Mouse (Mus musculus) intestine, embryonic 14.5 days (tissue): ENCODE data around the gene Klf13. TPM values are rescaled to one million over a fixed set of nuclear protein-coding genes. Genes with fewer than 3 reads are reported as not detected.
A peak's percentile ranks its signal among the peaks of the same experiment; 100 is the strongest.

Experiments used
- ATAC-seq: fragments of 200-750 bp; cut with Nextera tagmentation; replicated peaks from 2 replicates; pipeline ENCODE4 v1.8.0; 2017; ENCODE audit warnings: low read depth, moderate number of reproducible peaks, moderate TSS enrichment, moderate library complexity; ENCODE audit not compliant: low FRiP score, low TSS enrichment
- DNase-seq: peaks from one replicate; pipeline ENCODE4 v3.0.0-alpha.2; 2018; ENCODE audit warnings: low spot score
- H3K27ac ChIP-seq: fragments of 300-500 bp; sonication (generic); 2 replicates; pipeline ENCODE4 v1.5.1; 2014; ENCODE audit warnings: low read depth, mild to moderate bottlenecking, control low read depth
- H3K27me3 ChIP-seq: fragments of 300-500 bp; sonication (generic); replicated peaks from 2 replicates; pipeline ENCODE4 v1.6.1; 2014; ENCODE audit warnings: low read length, control low read depth; ENCODE audit not compliant: control insufficient read depth, insufficient read depth
- H3K36me3 ChIP-seq: fragments of 300-500 bp; sonication (generic); 2 replicates; pipeline ENCODE4 v1.6.1; 2014; ENCODE audit warnings: low read length, control low read depth; ENCODE audit not compliant: control insufficient read depth, insufficient read depth
- H3K4me1 ChIP-seq: fragments of 300-500 bp; sonication (generic); replicated peaks from 2 replicates; pipeline ENCODE4 v1.6.1; 2014; ENCODE audit warnings: low read length, control low read depth, mixed read lengths; ENCODE audit not compliant: control insufficient read depth, insufficient read depth
- H3K4me2 ChIP-seq: fragments of 300-500 bp; sonication (generic); 2 replicates; pipeline ENCODE4 v1.6.1; 2014; ENCODE audit warnings: low read length
- H3K4me3 ChIP-seq: fragments of 300-500 bp; sonication (generic); 2 replicates; pipeline ENCODE4 v1.5.1; 2014; ENCODE audit warnings: low read depth, low read length, control low read depth, mixed read lengths
- H3K9ac ChIP-seq: fragments of 300-500 bp; sonication (generic); 2 replicates; pipeline ENCODE4 v1.6.1; 2014; ENCODE audit warnings: mild to moderate bottlenecking, low read length
- H3K9me3 ChIP-seq: fragments of 300-500 bp; sonication (generic); 2 replicates; pipeline ENCODE4 v1.6.1; 2016; ENCODE audit warnings: low read length, control low read depth; ENCODE audit not compliant: control insufficient read depth
- WGBS: fragments of 180-500 bp; shearing (Covaris S2); extraction: QIAGEN DNeasy Blood & Tissue Kit; methylation state at CpG from one replicate; pipeline ENCODE4 v1.1.7; 2014; 5-methylcytosine and 5-hydroxymethylcytosine counted together
- polyA plus RNA-seq: library from polyadenylated mRNA; unstranded; fragments of >200 nt; fragmentation: Nextera tagmentation; extraction: Ambion mirVana; gene quantifications from 2 replicates; pipeline ENCODE4 v1.2.1, GENCODE M21; 2014

Gene Klf13
- polyA plus RNA-seq, 1 experiment from 2014 or later = 32.1 TPM

- WGBS = 91% methylated on average over 5 of the region's 5 CpGs
Observed at GRCm38 (mm10) chr7:63940321-63940720, 1.6 kb upstream of the Klf13 start.

DNA sequence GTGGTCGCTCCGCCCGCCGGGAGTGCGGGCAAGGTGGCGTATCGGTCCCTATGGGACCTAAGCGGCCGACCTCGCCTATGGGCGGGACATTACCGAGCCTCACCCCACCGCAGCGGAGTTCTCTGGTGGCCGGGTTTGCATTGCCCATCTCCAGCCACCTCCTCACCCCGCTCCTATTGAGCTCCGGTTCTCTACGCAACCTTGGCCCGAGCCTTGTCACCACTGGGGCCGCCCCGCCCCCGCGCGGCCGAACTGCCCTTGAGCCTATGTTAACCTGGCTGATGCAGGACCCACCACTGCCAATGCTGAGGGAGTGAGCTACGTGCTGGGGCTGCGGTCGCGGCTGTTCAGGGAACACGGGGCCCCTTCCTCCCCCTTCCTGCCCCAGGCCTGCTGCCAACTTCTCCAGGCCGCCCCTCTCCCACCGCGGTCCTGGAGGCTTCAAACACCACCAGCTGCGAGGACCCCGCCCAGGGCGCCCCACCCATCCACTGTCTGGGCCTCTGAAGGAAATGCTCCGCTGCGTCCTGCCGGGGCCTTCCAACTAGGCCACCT, 759 bp upstream of the Klf13 start:
- DNase-seq = peak; percentile 88

More at GRCm38 (mm10) chr7:63940321-63940720, 1.6 kb upstream of the Klf13 start:
- peak overlapping the region; percentile 92; the same call in 1 of the 2 replicates for H3K27ac ChIP-seq
- no peaks in the 10 kb centered on the region for H3K36me3 ChIP-seq
- H3K4me3 ChIP-seq = no peak overlapping the region
- no peaks in the 10 kb centered on the region for H3K27me3 ChIP-seq
- H3K9ac ChIP-seq = no peak overlapping the region
- 0 out of 2 replicates have a peak overlapping the region, but pooled peaks have one; percentile 88 for H3K4me2 ChIP-seq
- no peak for ATAC-seq
- H3K4me1 ChIP-seq = 0 out of 2 replicates have a peak, but pooled peaks cover 4% of the 10 kb centered on the region
- H3K9me3 ChIP-seq = no peaks in the 10 kb centered on the region
- DNase-seq = no peak

GRCm38 (mm10) chr7:63938066-63938913, 425 bp downstream of the Klf13 start:
- DNase-seq = no peak
- no peaks in the 10 kb centered on the region for H3K27me3 ChIP-seq
- H3K9ac ChIP-seq = peak overlapping the region; percentile 83
- no peaks in the 10 kb centered on the region for H3K36me3 ChIP-seq
- H3K27ac ChIP-seq = peak overlapping the region; percentile 93
- under 1% methylated on average over 91 of the region's 121 CpGs for WGBS
- peak overlapping the region; percentile 87 for H3K4me2 ChIP-seq
- no peaks in the 10 kb centered on the region for H3K9me3 ChIP-seq
- 0 out of 2 replicates have a peak, but pooled peaks cover 4% of the 10 kb centered on the region for H3K4me1 ChIP-seq
- ATAC-seq = peak; percentile 58
- H3K4me3 ChIP-seq = peak overlapping the region; percentile 70

More for the DNA sequence above, 759 bp upstream of the Klf13 start:
- peak overlapping the region; percentile 74 for H3K9ac ChIP-seq
- H3K36me3 ChIP-seq = no peaks in the 10 kb centered on the region
- 0 out of 2 replicates have a peak, but pooled peaks cover 4% of the 10 kb centered on the region for H3K4me1 ChIP-seq
- H3K4me3 ChIP-seq = peak overlapping the region; percentile 70
- H3K4me2 ChIP-seq = peak overlapping the region; percentile 88
- no peaks in the 10 kb centered on the region for H3K9me3 ChIP-seq
- under 1% methylated on average over 37 of the region's 39 CpGs for WGBS
- peak; percentile 49 for ATAC-seq
- H3K27me3 ChIP-seq = no peaks in the 10 kb centered on the region
- peak overlapping the region; percentile 92 for H3K27ac ChIP-seq

DNA sequence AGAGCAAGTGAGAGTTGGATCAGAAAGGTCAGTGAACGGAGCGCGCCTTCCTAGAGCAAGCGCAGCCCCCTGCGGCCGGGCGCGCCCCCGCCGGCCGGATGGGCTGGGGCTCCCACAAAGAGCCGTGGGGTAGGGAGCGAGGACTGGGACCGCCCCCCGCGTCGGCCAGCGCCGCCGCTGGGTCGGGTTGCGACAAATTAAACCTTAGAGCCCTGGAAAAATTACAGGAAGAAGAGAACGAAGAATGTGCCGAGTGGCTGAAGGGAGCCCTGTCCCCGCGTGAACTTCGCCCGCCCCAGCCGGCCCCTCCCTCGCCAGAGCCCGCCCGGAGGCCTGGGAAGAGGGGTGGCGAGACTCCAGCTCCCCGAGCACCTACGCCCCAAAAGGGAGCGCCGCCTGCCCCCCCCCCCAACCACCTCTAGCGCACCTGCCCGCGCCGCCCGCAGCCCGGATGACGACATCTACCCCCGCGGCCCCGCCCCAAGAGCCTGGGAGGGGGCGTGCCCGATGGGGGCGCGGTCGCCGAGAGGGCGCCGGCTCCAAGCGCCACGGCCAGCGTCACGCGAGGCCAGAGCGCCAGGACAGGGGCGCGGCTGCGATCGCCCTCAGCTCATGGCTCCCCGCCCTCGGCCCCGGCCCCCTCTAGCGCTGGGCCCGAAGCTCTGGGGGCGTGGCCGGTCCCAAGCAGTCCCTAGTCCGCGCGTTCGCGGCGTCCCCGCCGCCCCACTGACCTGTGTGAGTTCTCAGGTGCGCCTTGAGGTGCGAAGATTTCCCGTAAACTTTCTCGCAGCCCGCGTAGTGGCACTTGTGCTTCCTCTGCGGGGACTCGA, 1.3 kb downstream of the Klf13 start:
- H3K4me1 ChIP-seq = 0 out of 2 replicates have a peak, but pooled peaks cover 4% of the 10 kb centered on the region

DNA sequence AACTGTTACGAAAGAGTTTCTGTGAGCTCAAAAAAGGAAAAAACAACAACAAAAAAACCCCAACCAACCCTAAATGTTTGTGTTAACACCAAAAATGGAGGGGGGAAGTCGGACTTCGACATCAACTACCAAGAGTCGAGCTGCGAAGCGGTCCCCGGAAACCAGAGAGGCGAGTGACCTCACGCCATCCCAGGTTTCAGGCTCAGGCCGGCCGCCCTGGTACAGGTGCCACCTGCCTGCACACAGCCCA, 1.8 kb downstream of the Klf13 start:
- Histone ChIP-seq H3K27me3 (no peaks in the 10 kb centered on the region), H3K36me3 (no peaks in the 10 kb centered on the region), H3K9me3 (no peaks in the 10 kb centered on the region), H3K4me1 (0 out of 2 replicates have a peak, but pooled peaks cover 4% of the 10 kb centered on the region), H3K4me2 (peak overlapping the region; percentile 87), H3K9ac (peak overlapping the region; percentile 83), H3K27ac (peak overlapping the region; percentile 93), H3K4me3 (peak overlapping the region; percentile 70)
- WGBS = 2% methylated on average over 11 of the region's 11 CpGs
- DNase-seq (no peak), ATAC-seq (no peak)

More for the DNA sequence above, 1.3 kb downstream of the Klf13 start:
- Histone ChIP-seq H3K9me3 (no peaks in the 10 kb centered on the region), H3K27me3 (no peaks in the 10 kb centered on the region), H3K4me3 (peak overlapping the region; percentile 70), H3K36me3 (no peaks in the 10 kb centered on the region), H3K9ac (peak overlapping the region; percentile 83), H3K4me2 (peak overlapping the region; percentile 87), H3K27ac (peak overlapping the region; percentile 93)
- peak; percentile 60 for ATAC-seq
- WGBS = under 1% methylated on average over 80 of the region's 88 CpGs
- peak; percentile 88 for DNase-seq

DNA sequence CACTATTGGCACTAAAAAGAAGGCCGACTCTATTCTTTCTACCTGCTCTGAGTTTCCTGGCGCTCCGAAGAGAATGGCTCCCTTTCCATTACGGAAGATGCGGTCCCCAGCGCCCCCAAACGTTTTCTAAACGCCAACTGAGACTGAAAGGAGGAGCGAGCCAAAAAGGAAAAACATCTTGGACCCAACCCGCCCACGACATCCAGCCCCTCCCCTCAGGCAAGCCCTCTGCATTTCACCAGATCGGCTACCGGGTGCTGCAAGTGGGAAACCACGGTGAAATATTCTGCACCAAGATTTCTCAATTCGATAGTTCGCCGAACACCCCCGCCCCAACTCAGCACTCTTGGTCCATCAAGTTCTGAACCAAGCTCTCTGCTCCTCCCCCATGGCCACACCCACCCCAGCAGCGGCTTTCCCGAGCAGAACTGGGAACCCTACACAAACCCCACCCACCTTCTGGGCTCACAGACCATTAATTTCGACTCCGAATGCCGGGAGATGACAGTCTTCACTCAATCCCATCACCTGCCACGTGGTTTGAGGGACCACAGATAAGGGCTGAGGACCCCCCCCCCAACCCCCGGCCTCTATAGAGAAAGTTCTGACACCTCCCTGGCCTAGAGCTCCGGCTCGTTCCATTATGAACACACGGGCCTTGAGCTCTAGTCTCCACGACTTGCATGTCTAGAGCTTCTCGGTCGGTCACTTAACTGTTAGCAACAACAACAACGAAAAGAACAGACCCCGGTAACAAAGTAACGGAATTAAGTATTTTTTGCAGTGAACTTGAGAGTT, 2.3 kb downstream of the Klf13 start:
- H3K4me2 ChIP-seq = peak overlapping the region; percentile 87
- peak overlapping the region; percentile 83 for H3K9ac ChIP-seq
- no peaks in the 10 kb centered on the region for H3K27me3 ChIP-seq
- peak overlapping the region; percentile 70 for H3K4me3 ChIP-seq
- H3K4me1 ChIP-seq = 0 out of 2 replicates have a peak, but pooled peaks cover 4% of the 10 kb centered on the region
- ATAC-seq = no peak
- peak overlapping the region; percentile 93 for H3K27ac ChIP-seq
- peak; percentile 80 for DNase-seq
- 2% methylated on average over 34 of the region's 34 CpGs for WGBS
- no peaks in the 10 kb centered on the region for H3K36me3 ChIP-seq
- no peaks in the 10 kb centered on the region for H3K9me3 ChIP-seq

DNA sequence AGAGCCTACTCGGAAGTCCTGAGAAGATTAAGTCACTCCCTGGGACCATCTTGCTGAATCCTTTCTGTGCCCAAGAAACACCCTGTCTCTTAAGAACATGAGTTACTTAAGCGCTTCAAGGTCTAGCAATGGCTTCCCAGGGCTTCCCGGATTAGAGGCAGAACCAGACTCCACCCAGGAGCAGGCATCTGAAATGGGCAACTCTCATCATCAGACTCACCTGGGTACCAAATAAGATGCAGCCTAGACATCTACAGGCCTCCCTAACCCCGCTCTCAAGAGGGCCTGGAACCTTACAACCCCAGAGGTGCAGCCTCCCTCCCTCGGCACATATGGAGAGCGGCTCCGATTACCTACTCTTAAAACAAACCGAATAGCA, 2.9 kb downstream of the Klf13 start:
- Histone ChIP-seq H3K36me3 (no peaks in the 10 kb centered on the region), H3K4me3 (peak overlapping the region; percentile 70), H3K4me2 (peak overlapping the region; percentile 87), H3K4me1 (0 out of 2 replicates have a peak, but pooled peaks cover 4% of the 10 kb centered on the region), H3K9ac (no peak overlapping the region), H3K9me3 (no peaks in the 10 kb centered on the region), H3K27ac (no peak overlapping the region), H3K27me3 (no peaks in the 10 kb centered on the region)
- ATAC-seq (no peak), DNase-seq (no peak)
- 24% methylated on average over 8 of the region's 8 CpGs for WGBS

GRCm38 (mm10) chr7:63934530-63934929, 4.2 kb downstream of the Klf13 start:
- no peak overlapping the region for H3K4me2 ChIP-seq
- no peaks in the 10 kb centered on the region for H3K9me3 ChIP-seq
- H3K36me3 ChIP-seq = no peaks in the 10 kb centered on the region
- 53% methylated on average over 1 of the region's 1 CpGs for WGBS
- no peak overlapping the region for H3K4me3 ChIP-seq
- H3K4me1 ChIP-seq = no peaks in the 10 kb centered on the region
- H3K27ac ChIP-seq = no peak overlapping the region
- ATAC-seq (no peak), DNase-seq (no peak)
- no peaks in the 10 kb centered on the region for H3K27me3 ChIP-seq
- H3K9ac ChIP-seq = no peak overlapping the region
